Mouse (Mus musculus) gastrocnemius, postnatal 25 days (tissue): ENCODE measurements around the gene Arsb. TPM values are rescaled to one million over a fixed set of nuclear protein-coding genes. Genes with fewer than 3 reads are reported as not detected.
"Not testable (repeated sequence)": the region's sequence is repeated elsewhere in the genome, so short reads cannot be mapped to it uniquely, and the experiment has no call there.

Experiments
- DNase-seq: peaks from one replicate; pipeline ENCODE4 v3.0.0; 2022
- total RNA-seq, 2 experiments: library from RNA; stranded (reverse); gene quantifications; 1 replicate in 1 of 2; 2 replicates in 1 of 2; pipeline ENCODE4 v1.2.3; 2021

Gene Arsb
- total RNA-seq, 2 experiments from 2014 or later = 3.7 to 4.2 TPM

DNA sequence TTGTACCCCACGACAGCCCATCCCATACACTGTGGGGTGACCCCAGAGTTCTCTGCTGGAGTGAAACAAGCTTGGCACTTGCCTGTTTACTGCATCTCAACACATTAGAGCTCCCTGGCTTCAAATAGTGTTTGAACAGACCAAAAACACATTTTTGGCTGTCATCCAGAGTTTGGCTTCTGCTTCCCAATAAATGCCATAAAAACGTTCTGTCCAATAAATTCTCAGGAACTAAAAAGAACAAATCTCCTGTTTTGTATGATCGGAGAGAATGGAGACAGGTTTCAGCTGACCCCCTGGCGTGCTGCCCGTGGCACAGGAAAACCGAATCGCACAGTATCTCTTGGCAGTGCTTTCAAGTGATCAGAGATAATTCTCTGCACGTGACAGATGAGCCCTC is 16.2 kb downstream of the Arsb start:
- no peak for DNase-seq

DNA sequence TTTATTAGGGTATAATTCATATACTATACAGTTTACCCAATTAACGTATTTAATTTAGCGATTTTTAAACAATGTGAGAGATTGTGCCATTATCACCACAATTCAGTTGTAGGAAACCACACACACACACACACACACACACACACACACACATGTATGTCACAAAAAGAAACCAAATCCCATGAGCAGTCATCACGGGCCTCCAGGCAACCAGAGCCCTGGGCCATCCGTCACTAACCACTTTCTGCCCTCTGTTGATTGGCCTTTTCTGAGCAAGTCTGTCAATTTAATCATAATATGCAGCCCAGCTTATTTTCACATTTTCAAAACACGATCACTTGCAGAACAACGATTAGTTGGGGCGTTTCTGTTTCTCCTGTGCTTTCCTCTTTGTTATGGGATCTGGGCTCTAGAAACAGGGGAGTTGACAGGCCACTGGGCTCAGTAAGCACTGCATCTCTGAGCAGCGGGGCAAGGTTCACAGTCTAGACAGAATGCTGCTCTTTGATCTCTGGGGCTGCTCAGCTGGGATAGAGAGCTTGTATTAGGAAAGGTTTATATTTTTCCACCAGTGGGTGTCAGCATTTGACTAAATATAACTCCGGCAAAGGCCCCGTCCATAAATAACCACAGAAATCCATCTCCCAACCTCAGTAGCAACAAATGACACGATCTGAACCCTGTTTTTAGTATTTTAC is 21.7 kb downstream of the Arsb start:
- DNase-seq = no peak

DNA sequence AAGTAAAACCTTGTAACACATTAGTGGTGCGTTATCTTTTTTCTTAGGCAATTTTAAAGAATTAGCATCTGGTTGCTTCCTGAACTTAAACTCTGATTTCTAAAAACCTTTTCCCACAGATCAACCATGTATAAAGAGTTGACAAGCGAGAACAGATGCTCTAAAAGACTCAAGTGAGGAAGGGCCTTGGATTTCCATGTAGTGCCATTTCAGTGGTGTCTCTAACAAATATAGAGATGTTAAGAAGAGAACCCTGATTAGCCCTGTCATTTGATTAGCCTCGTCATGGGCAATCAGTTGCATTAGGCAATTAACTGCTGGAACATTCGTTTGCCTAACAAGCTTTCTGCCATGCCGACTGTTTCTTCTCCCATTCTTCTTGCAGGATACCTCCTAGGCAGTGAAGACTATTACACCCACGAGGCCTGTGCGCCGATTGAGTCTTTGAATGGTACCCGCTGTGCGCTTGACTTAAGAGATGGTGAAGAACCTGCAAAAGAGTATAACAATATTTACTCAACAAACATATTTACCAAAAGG is 22.3 kb downstream of the Arsb start:
- no peak for DNase-seq

DNA sequence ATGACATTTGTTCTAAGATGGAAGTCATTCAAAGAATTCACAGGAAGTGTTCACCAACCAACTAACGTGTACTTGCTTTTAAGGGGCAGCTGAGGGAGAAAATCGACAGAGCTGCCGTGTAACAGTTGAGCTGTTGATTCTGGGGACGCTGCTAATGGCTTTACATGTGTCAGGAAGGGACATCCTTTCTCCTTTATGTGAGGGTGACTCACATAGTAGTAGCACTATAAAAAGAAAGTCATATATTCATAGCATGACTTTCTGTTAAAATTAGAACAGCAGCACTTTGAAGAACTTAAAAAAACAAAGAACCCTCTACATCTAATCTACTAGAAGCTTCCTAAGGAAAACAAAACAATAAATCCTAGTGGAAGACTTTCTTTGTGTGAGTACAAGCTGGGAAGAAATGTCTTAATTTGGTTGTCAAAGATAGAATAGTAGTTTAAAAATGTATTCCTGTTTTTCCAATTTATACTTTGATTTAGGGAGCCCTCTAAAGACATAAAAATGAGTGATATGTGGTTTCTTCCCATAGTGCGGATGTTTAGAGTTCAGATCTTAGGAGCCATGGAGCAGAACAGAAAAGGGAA is 25.7 kb downstream of the Arsb start:
- no peak for DNase-seq

DNA sequence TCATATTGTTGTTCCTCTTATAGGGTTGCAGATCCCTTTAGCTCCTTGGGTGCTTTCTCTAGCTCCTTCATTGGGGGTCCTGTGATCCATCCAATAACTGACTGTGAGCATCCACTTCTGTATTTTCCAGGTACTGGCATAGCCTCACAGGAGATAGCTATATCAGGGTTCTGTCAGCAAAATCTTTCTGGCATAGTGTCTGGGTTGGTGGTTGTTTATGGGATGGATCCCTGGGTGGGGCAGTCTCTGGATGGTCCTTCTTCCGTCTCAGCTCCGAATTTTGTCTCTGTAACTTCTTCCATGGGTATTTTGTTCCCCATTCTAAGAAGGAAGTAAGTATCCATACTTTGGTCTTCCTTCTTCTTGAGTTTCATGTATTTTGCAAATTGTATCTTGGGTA is 38.9 kb downstream of the Arsb start:
- not testable (repeated sequence) for DNase-seq

DNA sequence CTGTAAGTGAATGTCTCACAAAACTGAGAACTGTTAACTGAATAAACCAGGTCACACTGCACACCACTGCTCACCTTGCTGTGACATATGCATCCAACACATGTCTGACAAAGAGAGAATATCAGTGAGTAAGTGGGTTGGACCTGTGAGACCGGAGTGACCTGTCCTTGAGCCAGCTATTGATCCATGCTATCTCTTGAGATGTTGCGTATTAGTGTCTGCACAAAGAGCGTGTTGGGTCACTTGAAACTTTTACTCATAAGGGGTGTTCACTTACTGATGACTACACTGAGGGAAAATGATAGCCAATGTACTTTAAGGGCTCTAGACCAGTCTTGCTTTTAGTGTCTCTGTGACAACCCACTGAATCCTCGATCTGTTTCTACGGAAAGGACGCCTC is 42.7 kb downstream of the Arsb start:
- DNase-seq = no peak

DNA sequence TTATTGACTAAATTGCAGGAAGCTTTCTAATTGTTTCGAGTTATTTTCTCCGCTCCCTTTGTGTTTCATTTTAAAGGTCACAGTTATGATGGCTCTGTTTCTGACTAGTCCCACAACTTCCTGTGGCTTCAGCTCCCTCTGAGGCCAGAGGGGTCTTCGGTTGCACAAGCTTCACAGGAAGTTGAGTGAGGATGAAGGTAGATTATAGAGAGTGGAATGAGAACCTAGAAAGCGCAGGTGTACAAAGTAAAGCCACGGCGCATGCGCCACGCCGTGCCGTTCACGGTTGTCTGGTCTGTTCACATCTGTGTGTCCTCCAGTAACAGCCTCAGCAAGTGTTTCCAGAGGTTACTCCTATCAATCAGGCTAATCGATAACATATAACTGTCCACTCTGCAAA is 43.2 kb downstream of the Arsb start:
- DNase-seq = no peak

DNA sequence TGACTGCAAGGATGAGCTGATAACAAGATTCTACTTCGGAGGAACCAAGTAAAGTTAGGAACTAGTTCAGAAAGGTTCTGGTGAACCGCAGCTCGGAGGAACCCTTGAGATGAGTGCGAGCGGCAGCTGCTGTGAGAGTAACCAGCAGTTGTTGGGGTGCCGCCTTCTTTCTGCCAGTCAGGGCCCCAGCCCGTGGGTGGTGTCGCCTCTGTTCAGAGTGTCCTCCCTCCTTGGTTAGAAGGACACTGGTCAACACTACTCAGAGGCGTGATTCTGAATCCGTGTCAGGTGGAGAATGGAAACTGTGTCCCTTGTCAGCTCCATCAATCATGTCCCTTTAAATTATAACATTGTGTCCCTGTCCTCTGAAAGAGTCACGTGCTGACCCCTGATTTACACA is 43.7 kb downstream of the Arsb start:
- no peak for DNase-seq

DNA sequence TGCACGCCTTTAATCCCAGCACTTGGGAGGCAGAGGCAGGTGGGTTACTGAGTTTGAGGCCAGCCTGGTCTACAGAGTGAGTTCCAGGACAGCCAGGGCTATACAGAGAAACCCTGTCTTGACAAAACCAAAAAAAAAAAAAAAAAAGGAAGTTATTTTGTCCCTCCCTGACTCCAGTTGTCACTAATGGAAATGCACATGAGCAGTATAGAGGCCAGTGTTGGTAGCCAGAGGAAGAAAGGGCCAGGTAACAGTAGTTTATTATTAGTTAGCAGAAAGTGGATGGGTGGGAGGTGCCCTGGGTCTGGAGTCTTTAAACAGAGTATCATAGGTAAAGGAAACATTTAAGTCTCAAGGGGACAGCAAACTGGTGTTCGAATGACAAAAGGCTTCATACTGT is 44.7 kb downstream of the Arsb start:
- DNase-seq = no peak

DNA sequence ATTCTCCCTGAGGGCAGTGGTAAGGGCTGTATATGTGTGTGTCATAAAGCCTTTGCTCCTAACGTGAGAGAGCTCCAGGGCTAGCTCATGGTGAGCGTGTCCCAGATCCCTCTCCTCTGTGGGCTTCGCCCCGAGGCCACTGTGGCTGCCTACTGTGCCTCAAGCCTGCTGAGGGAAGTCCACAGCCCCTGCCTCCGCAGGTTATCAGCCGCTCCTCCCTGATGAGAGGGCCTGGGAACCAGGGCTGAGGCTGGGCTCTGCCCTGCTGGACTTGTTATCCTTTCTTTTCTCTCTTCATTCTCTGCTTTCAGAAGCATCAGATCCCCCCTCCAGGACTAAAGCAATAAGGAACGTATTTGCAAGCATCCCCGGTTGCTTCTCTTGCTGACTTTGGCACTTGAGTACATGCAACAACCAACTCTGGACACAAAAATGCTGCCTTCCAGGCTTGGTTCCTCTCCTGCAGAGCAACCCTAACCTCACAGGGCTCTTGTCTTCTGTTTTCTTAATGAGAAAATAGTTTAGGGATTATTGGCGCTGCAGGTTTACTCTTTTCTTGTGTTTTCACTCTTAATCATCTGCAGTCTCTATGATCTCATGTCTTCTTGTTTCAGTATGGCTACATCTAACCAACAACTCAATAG is 45.4 kb downstream of the Arsb start:
- DNase-seq = no peak

DNA sequence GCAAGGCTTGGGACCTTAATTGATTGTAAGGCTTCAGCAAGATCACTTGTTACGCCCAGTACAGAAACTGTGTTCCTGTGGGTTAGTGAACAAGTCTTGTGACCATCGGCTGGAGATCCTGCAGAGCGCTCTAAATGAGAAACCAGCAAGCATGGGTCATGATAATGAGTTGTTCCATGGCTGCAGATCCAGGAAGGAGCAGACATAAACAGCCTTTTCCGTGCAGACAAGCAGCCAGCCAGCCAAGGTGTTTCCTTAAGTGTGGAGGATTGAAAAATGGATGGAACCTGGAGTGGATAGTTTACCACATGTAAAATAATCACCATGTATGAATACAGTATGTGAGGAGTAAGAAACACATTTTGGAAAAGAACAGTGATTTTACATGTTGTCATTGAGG is 48.7 kb downstream of the Arsb start:
- no peak for DNase-seq

DNA sequence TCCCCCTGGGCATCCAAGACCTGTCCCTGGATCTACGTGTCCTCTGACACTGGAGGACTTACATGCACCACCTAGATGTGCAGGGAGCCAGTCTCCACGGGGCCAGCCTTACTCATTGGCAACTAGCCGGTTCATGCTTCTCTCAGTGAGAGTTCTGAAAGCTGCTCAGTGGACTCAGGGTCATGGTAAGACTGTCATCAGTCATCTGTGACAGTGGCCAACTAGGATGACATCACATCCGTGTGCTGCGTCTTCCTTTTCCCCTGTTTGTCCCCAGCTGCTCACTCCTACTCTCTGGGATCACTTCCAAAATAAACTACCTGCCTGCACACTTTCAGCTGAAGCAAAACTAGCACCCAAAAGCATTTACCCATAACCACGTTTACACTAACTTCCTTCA is 50.6 kb downstream of the Arsb start:
- no peak for DNase-seq

DNA sequence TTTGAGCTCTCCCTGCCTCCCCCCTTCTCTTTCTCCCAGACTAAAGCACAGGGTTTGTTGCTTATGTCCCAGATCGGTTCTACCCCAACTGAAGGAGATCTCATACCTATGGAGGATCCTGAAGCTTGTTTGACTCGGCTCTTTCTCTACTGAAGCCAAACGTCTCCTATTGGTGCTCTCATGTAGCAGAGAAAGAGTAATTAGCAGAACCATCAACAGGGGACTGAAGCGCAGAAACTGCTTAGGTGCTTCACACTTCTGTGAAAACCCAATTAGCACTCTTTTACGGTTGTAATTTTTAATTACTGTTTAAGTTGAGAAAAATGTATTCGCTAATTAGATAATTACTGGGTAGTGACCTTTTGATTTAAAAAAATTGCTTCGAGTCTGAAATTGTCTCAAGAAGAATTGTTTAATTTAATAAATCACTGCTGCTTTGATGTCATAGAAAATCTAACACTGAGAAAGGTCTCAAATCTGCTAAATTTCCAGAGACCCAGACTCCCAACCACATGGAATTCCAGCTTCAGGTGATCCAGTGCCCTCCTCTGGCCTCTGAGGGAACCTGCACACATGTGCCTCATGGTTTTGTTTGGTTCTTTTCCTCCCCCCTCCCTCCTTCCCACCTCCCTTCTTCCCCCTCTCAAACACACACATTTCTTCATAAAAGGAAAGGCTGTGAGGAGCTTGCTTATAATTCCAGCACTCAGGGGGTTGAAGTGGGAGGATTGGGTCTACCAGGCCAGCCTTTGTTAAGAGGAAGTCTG is 54.5 kb downstream of the Arsb start:
- DNase-seq = no peak

DNA sequence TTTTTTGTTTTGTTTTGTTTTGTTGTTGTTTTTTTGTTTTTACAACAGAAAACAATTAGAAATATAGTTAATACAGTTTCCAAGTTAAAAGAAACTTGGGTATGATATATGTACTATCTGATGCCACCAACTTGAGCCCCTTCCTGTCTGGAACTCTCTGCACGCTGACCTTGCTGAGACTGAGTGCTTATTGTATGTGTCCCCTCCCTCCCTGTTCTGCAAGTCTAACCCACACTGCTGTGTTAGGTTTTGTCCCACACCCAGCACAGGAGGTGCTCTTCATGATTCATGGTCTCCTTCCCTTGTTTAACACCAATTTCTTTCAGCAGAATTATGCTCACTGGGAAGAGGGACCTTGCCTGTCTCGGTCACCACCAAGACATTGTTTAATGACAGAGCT is 56.3 kb downstream of the Arsb start:
- DNase-seq = no peak

DNA sequence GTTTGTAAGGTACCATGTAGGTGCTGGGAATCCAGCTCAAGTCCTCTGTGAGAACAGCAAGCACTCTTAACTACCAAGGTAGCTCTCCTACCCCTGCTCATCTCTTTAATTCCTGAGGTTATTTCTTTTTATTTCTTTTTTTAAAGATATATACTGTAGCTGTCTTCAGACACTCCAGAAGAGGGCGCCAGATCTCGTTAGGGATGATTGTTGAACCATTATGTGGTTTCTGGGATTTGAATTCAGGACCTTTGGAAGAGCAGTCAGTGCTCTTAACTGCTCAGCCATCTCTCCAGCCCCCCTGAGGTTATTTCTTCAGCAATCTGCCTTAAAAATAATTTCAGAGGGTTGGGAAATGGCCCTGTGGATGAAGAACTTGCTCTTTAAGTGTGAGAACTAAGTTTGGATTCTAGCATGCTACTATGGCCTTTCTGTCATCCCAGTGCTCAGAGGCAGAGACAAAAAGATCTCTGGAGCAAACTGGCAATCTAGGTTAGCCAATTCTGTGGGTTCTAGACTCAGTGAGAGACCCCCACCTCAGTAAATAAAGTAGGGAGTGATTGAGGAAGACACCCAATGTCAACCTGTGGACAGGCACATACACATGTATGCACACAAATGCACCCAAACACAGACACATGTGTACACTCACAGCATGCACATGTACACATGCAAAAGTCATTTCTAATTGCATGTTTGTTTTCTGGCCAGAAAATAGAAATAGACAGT is 58.3 kb downstream of the Arsb start:
- DNase-seq = no peak

DNA sequence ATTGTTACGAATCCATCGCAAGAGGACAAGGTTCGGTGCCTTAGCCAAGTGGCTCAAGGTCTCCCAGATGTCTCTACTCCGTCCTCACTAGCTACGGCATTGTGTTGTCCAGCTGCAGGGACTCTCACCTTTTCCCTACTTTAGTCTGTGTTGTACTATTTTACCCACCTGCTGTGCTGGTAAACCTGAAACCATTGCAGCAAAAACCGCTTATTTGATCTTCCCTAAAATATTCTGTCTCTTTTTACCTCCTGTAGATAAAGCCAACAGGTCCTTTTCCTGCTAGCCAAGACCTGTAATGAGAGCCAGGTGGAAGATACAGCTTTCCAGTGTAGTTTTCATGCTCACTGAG is 58.8 kb downstream of the Arsb start:
- DNase-seq = no peak

DNA sequence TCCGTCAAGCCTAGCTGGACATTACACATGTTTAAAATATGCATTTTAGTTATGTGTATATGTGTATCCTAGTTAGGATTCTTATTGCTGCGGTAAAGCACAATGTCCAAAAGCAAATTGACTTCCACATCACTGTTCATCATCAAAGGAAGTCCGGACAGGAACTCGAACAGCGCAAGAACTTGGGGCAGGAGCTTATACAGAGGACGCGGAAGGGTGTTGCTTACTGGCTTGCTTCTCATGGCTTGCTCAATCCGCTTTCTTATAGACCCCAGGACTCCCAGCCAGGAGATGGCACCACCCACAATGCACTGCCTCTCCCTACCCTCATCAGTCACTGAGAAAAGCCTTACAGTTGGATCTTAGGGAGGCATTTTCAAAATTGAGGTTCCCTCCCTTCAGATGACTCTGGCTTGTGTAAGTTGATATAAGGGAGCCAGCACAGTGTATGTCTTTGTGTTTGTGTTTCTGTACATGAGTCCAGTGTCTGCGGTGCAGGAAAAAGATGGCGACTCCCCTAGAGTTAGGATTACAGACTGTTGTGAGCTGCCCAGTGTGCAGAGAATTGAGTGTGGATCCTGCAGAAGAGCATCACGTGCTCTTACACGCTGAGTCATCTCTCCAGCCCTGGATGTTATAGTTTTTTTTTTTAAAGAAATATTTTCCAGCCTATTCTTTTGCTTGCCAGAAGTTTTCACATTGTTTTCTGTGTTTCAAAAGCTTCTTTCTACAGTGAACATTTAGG is 66.2 kb downstream of the Arsb start:
- no peak for DNase-seq

DNA sequence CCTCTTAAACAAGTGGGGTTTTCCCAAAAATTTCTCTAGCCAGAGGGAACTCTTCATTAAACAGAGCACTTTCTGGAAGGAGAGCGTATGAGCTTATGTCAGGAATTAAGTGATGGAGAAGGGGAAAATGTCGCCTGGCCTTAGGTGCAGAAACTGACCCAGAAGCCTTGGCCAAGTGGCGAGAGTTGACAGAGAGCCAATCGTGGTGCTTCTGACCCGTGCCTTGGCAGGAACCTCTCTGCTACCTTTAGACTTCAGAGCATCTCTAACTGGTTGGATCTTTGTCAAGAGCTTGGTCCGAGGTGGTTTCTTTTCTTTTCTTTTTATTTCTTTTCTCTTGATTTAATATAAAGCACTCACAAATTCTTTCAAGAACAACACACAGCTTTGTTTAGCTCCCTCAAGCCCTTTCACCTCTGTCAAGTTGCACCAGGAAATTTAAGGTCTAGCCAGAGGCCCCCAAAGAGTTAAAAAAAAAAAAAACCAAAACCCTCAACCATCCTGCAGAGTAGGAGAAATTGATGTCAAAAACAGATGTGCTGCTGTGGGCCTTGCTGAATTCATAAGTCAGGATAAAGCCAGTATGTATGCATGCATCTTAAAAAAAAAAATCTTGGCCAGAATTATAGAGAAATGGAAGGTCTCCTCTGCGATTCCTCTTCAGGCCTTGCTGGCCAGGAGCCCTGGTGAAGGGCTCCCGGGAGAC is 67.2 kb downstream of the Arsb start:
- no peak for DNase-seq

DNA sequence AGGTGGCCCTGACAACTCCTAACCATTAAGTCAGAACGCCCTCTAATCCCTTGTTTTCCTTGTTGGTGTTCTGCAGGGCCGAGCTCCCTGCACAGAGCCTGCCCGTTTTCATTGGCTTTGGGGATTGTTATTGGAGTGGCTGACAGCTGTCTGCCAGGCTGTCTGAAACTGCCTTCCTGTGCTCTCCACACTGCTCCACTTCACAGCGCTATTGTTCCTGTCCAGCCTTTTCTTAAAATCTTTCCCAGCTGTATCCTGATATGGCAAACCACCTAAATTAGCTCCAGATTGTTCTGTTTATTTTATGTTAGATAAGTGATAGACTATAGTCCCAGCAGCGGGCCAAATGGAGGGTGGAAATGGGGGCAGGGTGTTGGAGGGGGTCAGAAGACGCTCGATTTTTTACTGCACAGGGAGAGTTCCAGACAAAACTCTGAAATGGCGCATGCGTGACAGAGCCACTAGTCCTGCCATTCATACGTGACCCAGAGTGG is 67.8 kb downstream of the Arsb start:
- DNase-seq = peak; percentile 63

DNA sequence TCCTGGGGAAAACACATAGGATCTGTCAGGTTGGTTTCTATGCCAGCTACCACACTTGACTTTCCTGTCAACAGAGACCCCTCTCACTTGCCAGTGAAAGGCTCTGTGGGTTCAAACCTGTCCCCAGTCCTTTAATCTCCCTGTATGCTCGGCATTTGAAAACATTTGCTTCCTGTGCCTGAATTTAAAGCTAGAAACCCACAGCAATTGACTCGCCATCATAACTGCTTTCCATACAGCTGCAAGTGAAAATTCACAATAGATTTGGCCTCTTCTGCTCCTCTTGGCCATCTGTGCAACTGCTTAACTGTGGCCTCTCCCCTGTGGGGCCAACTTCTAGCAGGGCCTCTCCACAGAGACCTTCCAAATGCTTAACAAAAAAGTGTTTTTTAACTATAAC is 68.3 kb downstream of the Arsb start:
- no peak for DNase-seq

DNA sequence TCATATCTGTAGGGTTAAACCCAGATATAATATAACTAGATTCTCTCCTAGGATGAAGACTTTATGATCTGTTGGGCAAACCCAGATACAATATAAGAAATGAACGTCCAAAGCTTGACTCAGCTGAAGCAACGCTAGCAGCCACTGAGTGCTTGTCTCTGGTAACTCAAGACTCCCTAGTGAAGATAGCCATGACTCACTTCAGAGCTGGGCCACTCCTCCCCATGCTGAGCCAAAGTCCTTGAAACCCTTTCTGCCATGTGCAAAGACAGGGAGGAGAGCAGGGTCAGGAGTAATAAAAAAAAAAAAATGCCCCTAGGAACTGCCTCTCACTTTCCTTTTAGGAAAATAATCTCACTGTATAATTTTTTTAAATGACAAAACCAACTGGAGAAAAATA is 68.7 kb downstream of the Arsb start:
- peak; percentile 49 for DNase-seq
